Mouse (Mus musculus) naive thymus-derived CD4-positive, alpha-beta T cell, adult 2 months (primary cell): Measurements from ENCODE around the gene Ankrd6.

ENCODE experiments used
- DNase-seq: peaks from one replicate; pipeline ENCODE4 v3.0.0-alpha.2; 2011; ENCODE audit warnings: low read depth

The Ankrd6 gene

GRCm38 (mm10) chr4:32860184-32860965 is 90.3 kb downstream of the Ankrd6 start:
- DNase-seq = no peak

- no peak for DNase-seq
These were observed 95.1 kb downstream of the Ankrd6 start for GRCm38 (mm10) chr4:32855580-32855979.

GRCm38 (mm10) chr4:32854956-32855355 is 95.7 kb downstream of the Ankrd6 start:
- DNase-seq = no peak

GRCm38 (mm10) chr4:32853609-32854188 is 96.9 kb downstream of the Ankrd6 start:
- no peak for DNase-seq

- DNase-seq = no peak
These were observed 97.8 kb downstream of the Ankrd6 start for GRCm38 (mm10) chr4:32852819-32853218.

GRCm38 (mm10) chr4:32852294-32852693 is 98.3 kb downstream of the Ankrd6 start:
- DNase-seq = no peak

GRCm38 (mm10) chr4:32838401-32838800 is 112.2 kb downstream of the Ankrd6 start:
- no peak for DNase-seq

- DNase-seq = no peak
These were observed 114.6 kb downstream of the Ankrd6 start for GRCm38 (mm10) chr4:32836071-32836470.

- no peak for DNase-seq
These were observed 116.1 kb downstream of the Ankrd6 start for GRCm38 (mm10) chr4:32834541-32834940.

- DNase-seq = no peak
These were observed 117.0 kb downstream of the Ankrd6 start for GRCm38 (mm10) chr4:32833494-32834282.

- DNase-seq = no peak
These were observed 121.3 kb downstream of the Ankrd6 start for GRCm38 (mm10) chr4:32829316-32829715.

- no peak for DNase-seq
These were observed 122.1 kb downstream of the Ankrd6 start for GRCm38 (mm10) chr4:32828385-32829077.

- no peak for DNase-seq
These were observed 123.7 kb downstream of the Ankrd6 start for GRCm38 (mm10) chr4:32826925-32827324.

GRCm38 (mm10) chr4:32824254-32824653 is 126.4 kb downstream of the Ankrd6 start:
- no peak for DNase-seq

- no peak for DNase-seq
These were observed 130.0 kb downstream of the Ankrd6 start for GRCm38 (mm10) chr4:32820676-32821075.

- no peak for DNase-seq
These were observed 133.2 kb downstream of the Ankrd6 start for GRCm38 (mm10) chr4:32817478-32817877.

- peak; percentile 26 for DNase-seq
These were observed 150.0 kb downstream of the Ankrd6 start for GRCm38 (mm10) chr4:32800577-32801170.

GRCm38 (mm10) chr4:32799966-32800576 is 150.6 kb downstream of the Ankrd6 start, which contains the start of gene Lyrm2:
TSS of gene Lyrm2 (plus strand) at chr4:32800253.
- DNase-seq = peak; percentile 85

GRCm38 (mm10) chr4:32798976-32799375 is 151.7 kb downstream of the Ankrd6 start:
- DNase-seq = no peak

- DNase-seq = no peak
These were observed 161.6 kb downstream of the Ankrd6 start for GRCm38 (mm10) chr4:32789020-32789419.

- no peak for DNase-seq
These were observed 163.5 kb downstream of the Ankrd6 start for GRCm38 (mm10) chr4:32787110-32787509.
